Mouse (Mus musculus) urinary bladder, postnatal 36 days (tissue): ENCODE data around the gene Irs1.

Experiments used
- DNase-seq, 2 experiments: peaks; one replicate each; pipeline ENCODE4 v3.0.0; 2022; ENCODE audit warnings: low spot score in 2 of 2, mixed read lengths in 1 of 2

Gene Irs1

GRCm38 (mm10) chr1:82257457-82257856 is 33.8 kb downstream of the Irs1 start:
- no peak for DNase-seq

DNA sequence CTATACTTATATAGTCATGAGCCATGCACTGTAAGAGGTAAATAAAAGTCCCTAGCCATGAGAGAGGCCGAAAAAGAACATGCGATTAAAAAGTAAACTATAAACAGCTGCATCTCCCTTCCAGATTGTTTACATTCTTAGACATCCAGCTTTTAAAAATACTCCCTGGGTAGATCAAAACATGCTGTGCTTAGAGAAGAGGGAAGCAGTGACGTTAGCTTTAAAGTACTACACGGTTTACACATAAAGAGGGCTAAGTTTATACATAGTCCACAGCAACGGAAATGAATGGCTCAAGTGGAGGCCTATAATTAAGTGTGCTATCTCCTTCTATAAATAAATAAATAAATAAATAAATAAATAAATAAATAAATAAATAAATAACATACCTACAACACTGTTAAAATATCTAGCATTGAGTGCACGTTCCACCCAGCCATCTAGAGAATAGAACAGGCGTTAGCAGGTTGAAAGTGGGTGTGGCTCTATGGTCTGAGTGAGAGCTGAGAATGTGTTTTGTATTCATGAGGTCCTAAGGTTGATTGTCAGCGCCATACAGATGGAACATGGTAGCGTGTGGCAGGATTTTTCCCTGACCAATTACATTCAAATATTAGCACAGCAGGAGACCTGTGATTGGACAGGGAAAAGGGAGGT is 37.3 kb downstream of the Irs1 start:
- DNase-seq = no peak

DNA sequence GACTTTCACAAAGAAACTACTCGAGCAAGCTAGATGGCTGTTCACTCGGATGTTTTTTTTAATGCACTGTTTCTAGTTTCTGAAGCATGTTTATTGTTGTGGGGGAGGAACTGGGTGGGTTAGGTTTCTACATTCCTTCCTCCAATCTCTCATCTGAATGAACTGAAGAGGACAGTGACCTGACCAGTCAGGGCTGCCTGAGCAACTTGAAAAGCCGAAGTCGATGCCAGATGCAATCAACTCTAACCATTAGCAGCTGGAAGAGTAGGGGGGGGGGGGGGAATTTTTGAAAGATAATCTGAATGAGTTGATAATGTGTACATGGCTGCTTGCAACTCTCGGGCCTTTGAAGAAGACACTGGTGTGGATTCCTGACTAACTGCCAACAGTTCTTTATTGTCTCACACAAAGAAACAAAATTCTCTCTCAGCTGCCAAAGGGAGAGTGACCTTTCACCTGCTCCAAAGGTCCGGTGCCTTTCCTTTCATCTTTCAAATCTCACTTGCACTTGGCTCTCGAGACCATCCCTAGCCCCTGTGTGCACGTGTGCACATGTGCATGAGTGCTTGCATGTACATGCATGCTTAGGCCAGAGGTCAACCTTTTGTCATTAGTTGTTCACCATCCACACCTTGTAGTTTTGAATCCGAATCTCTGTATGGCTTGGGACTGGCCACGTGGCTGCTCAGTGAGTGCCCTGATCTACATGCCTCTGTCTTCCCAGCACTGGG is 43.8 kb downstream of the Irs1 start:
- no peak for DNase-seq

DNA sequence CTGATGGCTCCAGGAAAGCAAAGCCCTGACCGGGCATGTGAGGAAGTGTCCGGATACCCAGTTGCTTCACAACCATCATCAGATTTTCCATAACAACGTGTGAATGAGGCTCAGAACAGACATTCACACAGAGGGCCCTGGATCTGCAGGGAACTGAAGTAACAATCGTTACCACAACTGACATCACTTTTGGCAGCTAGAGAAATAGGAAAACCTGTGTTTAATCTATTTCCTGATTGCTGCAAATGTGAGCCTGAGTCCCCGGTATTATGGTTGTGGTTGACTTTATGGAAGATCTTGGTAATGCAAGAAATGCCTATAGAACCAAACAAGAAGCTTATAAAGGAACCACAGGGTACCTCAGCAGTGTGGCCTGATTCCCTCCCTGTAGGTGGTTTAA is 46.2 kb downstream of the Irs1 start:
- DNase-seq = no peak

DNA sequence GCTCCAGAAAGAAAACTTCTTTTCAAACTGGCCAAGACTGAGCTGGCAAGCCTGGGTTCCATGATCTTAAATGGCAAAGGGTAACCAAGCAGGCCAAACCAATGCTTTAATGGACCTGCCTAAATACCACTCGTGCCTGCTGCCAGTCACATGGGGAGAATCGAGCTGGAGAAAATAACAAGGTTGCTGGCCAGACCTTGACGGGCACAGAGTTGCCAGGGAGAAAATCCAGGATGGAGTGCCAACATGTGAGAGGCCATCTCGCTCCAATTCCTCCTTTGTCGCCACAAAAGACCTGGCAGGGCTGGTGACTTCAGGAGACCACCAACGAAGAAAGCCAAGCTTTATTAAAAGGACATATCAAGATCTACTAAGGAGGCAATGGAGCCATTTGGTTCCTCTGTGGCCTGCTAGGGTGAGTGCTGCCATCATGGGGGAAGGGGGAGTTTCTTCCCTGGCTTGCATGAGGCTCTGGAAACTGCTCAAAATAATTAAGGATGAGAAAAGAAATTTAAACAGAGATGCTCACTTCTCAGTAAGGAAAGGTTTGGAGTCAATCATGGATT is 47.9 kb downstream of the Irs1 start:
- DNase-seq = no peak

- no peak for DNase-seq
Measured at GRCm38 (mm10) chr1:82239409-82240201, 51.6 kb downstream of the Irs1 start.

DNA sequence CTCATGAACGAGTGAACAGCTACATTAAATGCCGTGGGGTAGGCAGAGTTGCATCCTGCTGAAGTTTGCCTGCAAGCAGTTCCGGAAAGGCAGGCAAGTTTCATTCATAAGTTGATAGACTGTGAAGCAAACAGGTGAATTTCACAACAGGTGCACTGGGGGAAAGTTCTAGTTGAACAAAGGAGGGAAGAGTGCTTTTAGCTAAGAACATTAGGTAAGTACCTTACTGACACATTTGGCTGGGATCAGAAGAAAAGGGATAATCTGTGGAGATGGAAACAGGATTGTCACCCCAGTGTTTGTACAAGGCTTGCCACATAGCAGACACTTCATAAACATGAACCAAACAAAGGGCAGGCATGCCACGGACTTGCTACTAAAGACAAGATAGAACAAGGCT is 53.0 kb downstream of the Irs1 start:
- DNase-seq = no peak

GRCm38 (mm10) chr1:82235455-82236104 is 55.6 kb downstream of the Irs1 start:
- DNase-seq = no peak

DNA sequence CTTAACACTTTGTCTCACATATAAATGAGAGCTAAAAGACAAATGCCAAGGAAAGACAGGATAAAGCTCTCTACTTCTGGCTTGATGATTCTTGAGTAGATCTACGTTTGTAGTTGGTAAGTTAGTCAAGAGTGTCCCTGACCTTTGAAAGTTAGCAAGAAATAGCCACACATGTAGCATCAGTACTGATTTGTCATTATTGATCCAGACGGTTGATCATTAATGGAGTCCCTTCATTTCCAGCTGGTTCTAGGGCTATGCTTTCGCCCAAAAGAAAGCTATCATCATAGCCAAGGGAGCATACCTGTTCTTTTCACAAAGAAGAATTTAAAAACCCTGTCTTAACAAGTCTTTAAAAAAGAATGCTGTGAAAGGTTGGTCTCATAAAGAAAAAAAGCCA is 56.6 kb downstream of the Irs1 start:
- DNase-seq = no peak

GRCm38 (mm10) chr1:82232812-82233211 is 58.4 kb downstream of the Irs1 start, which contains the start of gene Gm9747:
Gene Gm9747 (plus strand): TSS chr1:82233112.
- DNase-seq = no peak

GRCm38 (mm10) chr1:82228841-82229240 is 62.4 kb downstream of the Irs1 start:
- DNase-seq = no peak

GRCm38 (mm10) chr1:82223042-82223795 is 68.0 kb downstream of the Irs1 start:
- no peak for DNase-seq

DNA sequence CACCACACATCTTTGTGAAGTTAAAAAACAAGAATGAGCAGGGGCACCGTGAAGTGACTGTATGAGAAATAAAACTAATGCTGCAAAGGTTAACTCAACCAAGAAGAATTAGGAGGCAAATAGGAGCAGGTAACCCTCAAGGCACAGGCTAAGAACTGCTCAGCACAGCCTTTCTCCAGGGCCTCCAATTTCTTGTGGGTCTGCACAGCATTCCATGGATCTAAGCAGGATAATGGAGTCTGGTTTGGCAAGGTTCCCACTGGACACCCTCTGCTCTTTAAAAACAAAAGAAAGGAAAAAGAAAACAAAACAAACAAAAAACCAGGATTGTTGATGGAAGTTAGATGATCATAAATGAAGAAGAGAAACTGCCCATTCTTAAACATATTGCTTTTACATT is 69.8 kb downstream of the Irs1 start:
- DNase-seq = no peak

GRCm38 (mm10) chr1:82220673-82221396 is 70.4 kb downstream of the Irs1 start:
- DNase-seq = no peak

GRCm38 (mm10) chr1:82207511-82207910 is 83.7 kb downstream of the Irs1 start:
- no peak for DNase-seq

GRCm38 (mm10) chr1:82200636-82201035 is 90.6 kb downstream of the Irs1 start:
- DNase-seq = peak in 1 of 2 experiments; percentile 10

DNA sequence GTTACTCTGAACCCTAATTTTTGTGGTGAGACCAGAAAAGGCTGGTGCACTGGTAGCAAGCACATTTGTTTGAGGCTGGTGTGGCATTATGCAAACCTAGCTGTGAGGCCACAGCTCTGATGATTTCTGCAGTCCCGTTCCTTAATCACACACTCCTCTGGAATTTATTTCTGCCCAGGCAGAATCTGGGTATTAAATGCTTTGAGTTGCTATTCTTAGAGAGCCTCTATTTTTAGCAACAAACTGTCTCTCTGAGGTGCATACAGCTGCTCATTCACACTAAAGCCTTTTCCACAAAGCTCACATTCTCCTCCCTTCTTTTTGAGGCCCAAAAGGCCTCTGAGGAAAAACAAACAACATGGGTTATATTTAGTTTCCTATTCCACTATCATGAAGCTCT is 91.3 kb downstream of the Irs1 start:
- no peak for DNase-seq

GRCm38 (mm10) chr1:82191579-82191978 is 99.6 kb downstream of the Irs1 start:
- no peak for DNase-seq

GRCm38 (mm10) chr1:82189516-82189915 is 101.7 kb downstream of the Irs1 start:
- DNase-seq = peak; percentile 53 to 83

DNA sequence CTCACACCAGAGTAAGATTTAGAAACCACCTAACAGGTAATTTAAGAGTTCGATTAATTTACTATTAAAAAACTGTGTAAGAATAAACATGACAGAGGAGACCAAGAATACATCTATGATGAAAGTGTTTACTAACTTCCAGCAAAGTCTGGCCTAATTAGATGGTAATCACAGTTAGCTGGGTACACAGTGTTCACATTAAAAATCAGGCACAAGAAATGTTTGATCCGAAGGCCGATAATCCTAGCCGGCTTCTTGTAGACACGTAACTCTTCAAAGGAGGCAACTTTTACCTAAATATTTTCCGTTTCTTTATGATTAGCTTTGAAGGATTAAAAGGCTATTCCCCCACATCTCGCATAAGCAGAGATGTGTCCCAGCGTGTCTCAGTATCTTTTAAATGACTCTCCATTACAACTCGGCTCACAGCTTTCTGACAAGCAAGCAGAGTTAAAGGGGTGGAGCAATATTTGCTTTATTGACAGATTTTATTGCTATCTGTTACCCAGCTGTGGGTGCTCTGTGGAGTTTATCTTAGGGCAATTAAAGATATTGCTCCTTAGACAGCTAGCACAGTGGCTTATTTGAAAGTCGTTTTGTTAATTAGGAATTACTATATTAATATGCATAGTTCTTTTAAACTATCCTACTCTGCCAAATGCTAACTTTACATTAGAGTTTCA is 102.5 kb downstream of the Irs1 start:
- DNase-seq = no peak
